ENCODE assay signal across 8 mouse cellular contexts in genomic region chr5:137314193-137315083, GRCm38 (mm10). TPM values are rescaled to one million over a fixed set of nuclear protein-coding genes. Genes with fewer than 3 reads are reported as not detected.
DNase-seq lines count a peak whose midpoint lies in the region; ATAC-seq and TF ChIP-seq lines count a peak whose summit lies in the region.

Trip6 (minus strand) TSS chr5:137314404.

- WGBS in heart, embryonic 10.5 days, result 13% methylated on average over 30 of the region's 30 CpGs
- WGBS in liver, embryonic 16.5 days (ENCODE audit: insufficient replicate concordance), result 34% methylated on average over 30 of the region's 30 CpGs
- 18% methylated on average over 30 of the region's 30 CpGs for WGBS in neural tube, embryonic 15.5 days

- no peaks in the 10 kb centered on the region for H3K27me3 ChIP-seq in heart, embryonic 10.5 days (ENCODE audit: insufficient read depth, poor library complexity, severe bottlenecking)
- no peaks in the 10 kb centered on the region for H3K27me3 ChIP-seq in liver, embryonic 16.5 days (ENCODE audit: control insufficient read depth, insufficient read depth, low read depth, low read length)
- no peaks in the 10 kb centered on the region for H3K27me3 ChIP-seq in neural tube, embryonic 15.5 days (replicated peaks)

- H3K4me3 ChIP-seq in embryonic fibroblast, embryonic 13.5 days (ENCODE audit: insufficient read depth, low read length), result peak within 1 kb of the TSS; percentile 82
- peak within 1 kb of the TSS; percentile 72 for H3K4me3 ChIP-seq in heart, embryonic 10.5 days
- peak within 1 kb of the TSS; percentile 60 for H3K4me3 ChIP-seq in liver, embryonic 16.5 days (ENCODE audit: low read depth, low read length)
- H3K4me3 ChIP-seq in neural tube, embryonic 15.5 days (replicated peaks), result peak within 1 kb of the TSS; percentile 38

- TF ChIP-seq CTCF in embryonic fibroblast, embryonic 13.5 days (IDR thresholded peaks at IDR 0.05; ENCODE audit: borderline replicate concordance, insufficient read depth, low read length), result no peak

- DNase-seq in 3134 (ENCODE audit: extremely low read depth, insufficient read length, low spot score) (peak; percentile 86), R1 (ENCODE audit: low read depth, low spot score) (peak; percentile 94)
- peak; percentile 96 for DNase-seq in heart, embryonic 10.5 days (ENCODE audit: low spot score)
- peak; percentile 85 to 91 for DNase-seq in kidney, adult 8-10 months
- no peak for DNase-seq in T-cell, adult 2 months (ENCODE audit: low spot score)

- peak; percentile 50 for ATAC-seq in liver, embryonic 16.5 days (ENCODE audit: low read depth)
- peak; percentile 70 for ATAC-seq in neural tube, embryonic 15.5 days (ENCODE audit: low FRiP score)

- peak within 1 kb of the TSS; percentile 63 for H3K9ac ChIP-seq in liver, embryonic 16.5 days (ENCODE audit: low read depth, low read length)
- H3K9ac ChIP-seq in neural tube, embryonic 15.5 days (replicated peaks), result peak within 1 kb of the TSS; percentile 46

- H3K9me3 ChIP-seq in heart, embryonic 10.5 days, result no peaks in the 10 kb centered on the region
- H3K9me3 ChIP-seq in liver, embryonic 16.5 days (replicated peaks; ENCODE audit: control insufficient read depth, low read length), result no peaks in the 10 kb centered on the region
- H3K9me3 ChIP-seq in neural tube, embryonic 15.5 days (replicated peaks), result no peaks in the 10 kb centered on the region

- peak within 1 kb of the TSS; percentile 73 for H3K4me2 ChIP-seq in liver, embryonic 16.5 days (ENCODE audit: low read depth, low read length)
- peak within 1 kb of the TSS; percentile 56 for H3K4me2 ChIP-seq in neural tube, embryonic 15.5 days

- H3K36me3 ChIP-seq in heart, embryonic 10.5 days, result peaks cover 52% of the 10 kb centered on the region
- peaks cover 3% of the 10 kb centered on the region; the same call in 1 of the 2 replicates for H3K36me3 ChIP-seq in liver, embryonic 16.5 days (ENCODE audit: control insufficient read depth, insufficient read depth)
- peaks cover 33% of the 10 kb centered on the region for H3K36me3 ChIP-seq in neural tube, embryonic 15.5 days

- peaks cover 5% of the 10 kb centered on the region; the same call in 1 of the 2 replicates for H3K4me1 ChIP-seq in embryonic fibroblast, embryonic 13.5 days (ENCODE audit: control insufficient read depth, insufficient read depth, low read length)
- H3K4me1 ChIP-seq in heart, embryonic 10.5 days, result peaks cover 46% of the 10 kb centered on the region
- peaks cover 22% of the 10 kb centered on the region for H3K4me1 ChIP-seq in liver, embryonic 16.5 days (ENCODE audit: control insufficient read depth, low read depth, low read length)
- H3K4me1 ChIP-seq in neural tube, embryonic 15.5 days, result peaks cover 26% of the 10 kb centered on the region

- peak within 1 kb of the TSS; percentile 81 for H3K27ac ChIP-seq in embryonic fibroblast, embryonic 13.5 days (ENCODE audit: insufficient read depth, low read length)
- peak within 1 kb of the TSS; percentile 93 for H3K27ac ChIP-seq in heart, embryonic 10.5 days
- H3K27ac ChIP-seq in liver, embryonic 16.5 days (ENCODE audit: low read length), result peak within 1 kb of the TSS; percentile 24; the same call in 1 of the 2 replicates
- peak within 1 kb of the TSS; percentile 73 for H3K27ac ChIP-seq in neural tube, embryonic 15.5 days (replicated peaks)

- peak; percentile 34 for TF ChIP-seq POLR2A in embryonic fibroblast, embryonic 13.5 days (IDR thresholded peaks at IDR 0.05; ENCODE audit: low read depth, low read length)

RNA-seq across cellular contexts. Expression of gene Trip6, which starts in this region (rescaled TPM):
- 32.5 and 42.9 TPM in 2 replicates for polyA plus RNA-seq in embryonic fibroblast, embryonic 13.5 days (2011; ENCODE audit: insufficient read length, low read depth, missing spikeins)
- 55.6 and 62.2 TPM in 2 replicates for polyA plus RNA-seq in heart, embryonic 10.5 days (2016; fragmentation: Nextera tagmentation; extraction: Ambion mirVana)
- polyA plus RNA-seq in liver, embryonic 16.5 days (2015; fragmentation: Nextera tagmentation; extraction: Ambion mirVana), result 9.3 and 9.6 TPM in 2 replicates
- 14.0 and 26.0 TPM in 2 replicates for polyA plus RNA-seq in neural tube, embryonic 15.5 days (2015; fragmentation: Nextera tagmentation; extraction: Ambion mirVana)

Comparison
In these comparisons a context has a peak if more than half of its experiments do, and no peak if none do; other contexts are left out.
1. H3K27ac ChIP-seq: peak in every context shown above with its lines; median percentile 93 in heart, embryonic 10.5 days; 81 in embryonic fibroblast, embryonic 13.5 days; 73 in neural tube, embryonic 15.5 days; 24 in liver, embryonic 16.5 days.